Mouse (Mus musculus): ENCODE measurements around the gene Sdhd. TPM values are rescaled to one million over a fixed set of nuclear protein-coding genes. Genes with fewer than 3 reads are reported as not detected.

The Sdhd gene
- total RNA-seq, 2 experiments from 2014 or later: 124 to 129 TPM

- no peak for DNase-seq (ENCODE audit: low spot score in 2 of 2)
- intact Hi-C loops (cut with DNase I): no loop called here
Measured at GRCm38 (mm10) chr9:50547859-50548478, 55.6 kb downstream of the Sdhd start.

Other genes with a start within 250 kb of the Sdhd start
- gene Plet1, start 109.3 kb downstream of the Sdhd start, total RNA-seq (2021): not detected
- 10 to 100 TPM; 35.6 to 41.3 TPM for gene Pts, start 75.1 kb downstream of the Sdhd start, total RNA-seq (2021)
- gene Il18, start 49.0 kb downstream of the Sdhd start, total RNA-seq (2021): 10 to 100 TPM; 24.1 to 24.4 TPM
- gene Bco2, start 48.6 kb downstream of the Sdhd start, total RNA-seq (2021): 1 to 10 TPM; 2.7 to 2.8 TPM
- gene Tex12, start 42.5 kb downstream of the Sdhd start, total RNA-seq (2021): not detected
- gene Timm8b, start 98 bp upstream of the Sdhd start, total RNA-seq (2021): 100 to 1,000 TPM; 230 to 244 TPM
- gene Pih1d2, start 13.5 kb upstream of the Sdhd start, total RNA-seq (2021): 1 to 10 TPM; 2.1 to 3.2 TPM
- 10 to 100 TPM; 29.2 to 30.0 TPM for gene Nkapd1, start 13.7 kb upstream of the Sdhd start, total RNA-seq (2021)
- 100 to 1,000 TPM; 128 to 134 TPM for gene Dlat, start 56.0 kb upstream of the Sdhd start, total RNA-seq (2021)
- 10 to 100 TPM; 72.5 to 79.2 TPM for gene Dixdc1, start 135.7 kb upstream of the Sdhd start, total RNA-seq (2021)
- gene 2310030G06Rik, start 142.7 kb upstream of the Sdhd start, total RNA-seq (2021): 1 to 10 TPM; 2.0 to 3.1 TPM
- 100 to 1,000 TPM in 1 of 2 experiments, 10 to 100 TPM in 1; 90.2 to 105 TPM for gene Cryab, start 147.5 kb upstream of the Sdhd start, total RNA-seq (2021)
- gene Hspb2, start 148.5 kb upstream of the Sdhd start, total RNA-seq (2021): 1 to 10 TPM; 2.3 to 2.7 TPM
- 1 to 10 TPM; 5.3 to 5.6 TPM for gene Fdxacb1, start 164.4 kb upstream of the Sdhd start, total RNA-seq (2021)
- gene Alg9, start 171.2 kb upstream of the Sdhd start, total RNA-seq (2021): 10 to 100 TPM; 28.8 to 29.9 TPM
- 10 to 100 TPM; 29.2 to 30.4 TPM for gene 1110032A03Rik, start 171.7 kb upstream of the Sdhd start, total RNA-seq (2021)
- 10 to 100 TPM; 19.7 to 21.6 TPM for gene Ppp2r1b, start 241.5 kb upstream of the Sdhd start, total RNA-seq (2021)